Mouse (Mus musculus): ENCODE measurements at regions not wholly inside any gene's neighbourhood (a gene's known extent, or its start where the extent isn't known, plus 50 kb on each side); places are given as distances from the start of the nearest gene placed in this dataset.

- DNase-seq (ENCODE audit: low spot score in 2 of 2) = no peak
Measured at GRCm38 (mm10) chr3:105375820-105376219, 76.3 kb upstream of the Kcnd3 start.

DNA sequence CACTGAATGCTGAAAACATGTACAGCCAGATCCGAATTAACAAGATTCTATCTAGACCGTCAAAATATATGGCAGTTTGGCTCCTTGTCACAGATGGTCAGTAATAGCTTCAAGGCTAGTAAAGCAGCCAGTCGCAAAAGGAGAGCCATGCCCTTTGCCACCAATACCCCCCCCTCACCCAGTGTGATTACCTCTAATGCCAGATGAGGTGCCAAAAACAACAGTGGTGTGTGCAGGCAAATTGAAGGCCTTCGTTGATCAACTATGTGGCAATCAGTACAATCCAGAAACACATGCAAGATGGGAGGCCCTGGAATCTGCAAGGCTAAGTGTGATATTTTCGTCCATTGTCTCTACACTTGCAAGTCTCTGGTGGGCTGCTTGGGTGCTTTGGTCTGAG, 75.8 kb upstream of the Kcnd3 start:
- DNase-seq (ENCODE audit: low spot score in 2 of 2) = no peak

DNA sequence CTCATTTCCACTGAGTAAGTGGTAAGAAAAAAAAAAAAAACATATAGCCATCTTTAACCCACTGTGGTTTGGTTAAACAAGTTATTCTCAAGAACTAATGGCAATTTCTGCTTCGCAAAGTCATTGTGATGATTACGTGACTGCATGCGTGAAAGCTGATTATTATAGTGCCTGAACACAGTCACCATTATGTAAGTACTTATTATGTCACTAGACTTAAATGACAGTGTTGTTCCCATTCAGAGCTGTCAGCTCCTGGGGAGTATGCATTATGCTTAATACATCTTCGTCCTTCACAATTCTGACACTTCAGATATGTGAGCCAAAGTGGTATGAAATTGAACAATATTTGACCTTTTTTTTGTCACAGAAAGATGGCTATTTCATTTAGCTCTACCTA, 71.3 kb upstream of the Kcnd3 start:
- DNase-seq (ENCODE audit: low spot score in 2 of 2) = no peak

GRCm38 (mm10) chr3:105392611-105393514, 59.3 kb upstream of the Kcnd3 start:
- peak in 1 of 2 experiments; percentile 34 for DNase-seq (ENCODE audit: low spot score in 2 of 2)

Data from layer of hippocampus, postnatal 14 days (tissue).